Mouse (Mus musculus) hindbrain, postnatal 0 days (tissue): Measurements from ENCODE around the gene Plekha8. TPM values are rescaled to one million over a fixed set of nuclear protein-coding genes. Genes with fewer than 3 reads are reported as not detected.

Source experiments
- ATAC-seq: fragments of 200-750 bp; cut with Nextera tagmentation; 2 replicates; pipeline ENCODE4 v1.8.0; 2017; ENCODE audit warnings: mild to moderate bottlenecking, moderate TSS enrichment, moderate library complexity
- DNase-seq: peaks from one replicate; pipeline ENCODE4 v3.0.0-alpha.2; 2015; ENCODE audit warnings: low spot score
- H3K27ac ChIP-seq: fragments of 300-500 bp; sonication (generic); 2 replicates; pipeline ENCODE4 v1.5.1; 2014; ENCODE audit warnings: mild to moderate bottlenecking
- H3K27me3 ChIP-seq: fragments of 300-500 bp; sonication (generic); 2 replicates; pipeline ENCODE4 v1.6.1; 2014; ENCODE audit warnings: low read length, mixed read lengths; ENCODE audit not compliant: insufficient read depth
- H3K36me3 ChIP-seq: fragments of 300-500 bp; sonication (generic); 2 replicates; pipeline ENCODE4 v1.6.1; 2014; ENCODE audit warnings: low read length, mixed read lengths; ENCODE audit not compliant: insufficient read depth
- H3K4me1 ChIP-seq: fragments of 300-500 bp; sonication (generic); 2 replicates; pipeline ENCODE4 v1.6.1; 2014; ENCODE audit warnings: antibody characterized with exemption, low read length, mixed read lengths; ENCODE audit not compliant: insufficient read depth
- H3K4me2 ChIP-seq: fragments of 300-500 bp; sonication (generic); 2 replicates; pipeline ENCODE4 v1.6.1; 2014; ENCODE audit warnings: low read depth, mild to moderate bottlenecking, low read length, moderate library complexity, mixed read lengths
- H3K4me3 ChIP-seq: fragments of 300-500 bp; sonication (generic); 2 replicates; pipeline ENCODE4 v1.5.1; 2014; ENCODE audit warnings: low read length
- H3K9ac ChIP-seq: fragments of 300-500 bp; sonication (generic); replicated peaks from 2 replicates; pipeline ENCODE4 v1.6.1; 2014; ENCODE audit warnings: mild to moderate bottlenecking, low read length, moderate library complexity, mixed read lengths
- H3K9me3 ChIP-seq: fragments of 300-500 bp; sonication (generic); 2 replicates; pipeline ENCODE4 v1.6.1; 2016; ENCODE audit warnings: low read length, mixed read lengths
- CTCF ChIP-seq: IDR thresholded peaks from 2 replicates; pipeline ENCODE4 v1.5.1; 2016; ENCODE audit warnings: antibody characterized with exemption, control low read depth, low read depth
- WGBS: fragments of 180-500 bp; shearing (Covaris S2); extraction: QIAGEN DNeasy Blood & Tissue Kit; methylation state at CpG from one replicate; pipeline ENCODE4 v1.1.7; 2014; 5-methylcytosine and 5-hydroxymethylcytosine counted together
- polyA plus RNA-seq: library from polyadenylated mRNA; unstranded; fragments of >200 nt; fragmentation: Nextera tagmentation; extraction: Ambion mirVana; gene quantifications from 2 replicates; pipeline ENCODE4 v1.2.1, GENCODE M21; 2015
- total RNA-seq: library from RNA; depleted of rRNA; stranded (reverse); fragments of >200 nt; gene quantifications from 2 replicates; pipeline ENCODE4 v1.2.3, GENCODE M21; 2014; rRNA removed

The Plekha8 gene
- total and polyA plus RNA-seq, 2 experiments from 2014 or later, result 4.8 to 13.4 TPM

DNA sequence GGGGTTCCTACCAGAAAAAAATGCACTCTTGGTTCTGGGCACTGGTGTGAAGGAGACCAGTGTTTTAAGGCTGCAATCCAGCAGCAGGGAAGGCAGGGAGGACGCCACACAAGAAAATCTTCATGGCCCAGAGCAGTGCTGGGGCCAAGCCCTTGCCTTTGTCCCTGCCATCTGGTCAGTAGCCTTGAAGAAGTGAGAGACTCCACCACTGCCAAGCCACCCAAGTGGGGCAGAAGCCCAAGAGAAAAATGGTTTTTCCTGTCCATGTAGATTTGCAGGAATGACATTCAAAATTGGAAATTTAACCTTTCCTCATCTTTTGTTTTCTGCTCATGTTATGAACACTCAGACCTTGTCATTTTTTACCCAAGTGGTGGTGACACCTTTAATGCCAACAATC is 97.3 kb downstream of the Plekha8 start:
- Histone ChIP-seq H3K27ac (no peak overlapping the region), H3K36me3 (peaks cover 31% of the 10 kb centered on the region; the same call in 1 of the 2 replicates), H3K27me3 (no peaks in the 10 kb centered on the region), H3K4me2 (no peak overlapping the region), H3K4me1 (no peaks in the 10 kb centered on the region), H3K9ac (no peak overlapping the region), H3K4me3 (no peak overlapping the region), H3K9me3 (no peaks in the 10 kb centered on the region)
- no peak for DNase-seq
- TF ChIP-seq CTCF, result no peak
- ATAC-seq, result no peak
- WGBS, result 70% methylated on average over 1 of the region's 1 CpGs

DNA sequence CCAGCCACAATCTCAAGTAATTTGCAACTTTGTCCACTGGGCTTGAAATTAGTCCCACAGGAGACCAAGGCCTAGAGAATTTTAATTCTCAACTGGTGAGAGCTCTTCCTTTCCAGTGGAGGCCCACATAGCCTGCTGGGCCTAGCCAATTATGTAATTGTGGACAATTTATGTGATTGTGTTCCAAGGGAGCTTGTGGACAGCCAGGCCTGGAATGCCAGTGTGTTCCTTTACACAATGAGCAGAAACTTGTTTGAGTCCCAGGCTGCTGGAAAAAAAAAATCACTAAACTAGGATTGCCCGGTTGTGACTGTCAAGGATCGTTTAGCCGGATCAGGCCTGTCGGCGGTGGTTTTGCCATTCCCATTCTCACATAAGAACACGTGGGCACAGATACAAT is 98.4 kb downstream of the Plekha8 start:
- peaks cover 31% of the 10 kb centered on the region; the same call in 1 of the 2 replicates for H3K36me3 ChIP-seq
- WGBS, result 89% methylated on average over 6 of the region's 6 CpGs

More for the DNA sequence above, 98.4 kb downstream of the Plekha8 start:
- H3K27me3 ChIP-seq, result no peaks in the 10 kb centered on the region
- H3K4me2 ChIP-seq, result no peak overlapping the region
- DNase-seq, result no peak
- TF ChIP-seq CTCF, result no peak
- no peaks in the 10 kb centered on the region for H3K4me1 ChIP-seq
- no peak overlapping the region for H3K4me3 ChIP-seq
- ATAC-seq, result no peak
- no peak overlapping the region for H3K27ac ChIP-seq
- no peak overlapping the region for H3K9ac ChIP-seq
- no peaks in the 10 kb centered on the region for H3K9me3 ChIP-seq

Other genes starting within 250 kb of the Plekha8 start
- gene Wipf3, start 165.5 kb upstream of the Plekha8 start, total RNA-seq, result 1.4 and 4.2 TPM in 2 replicates
- 1.0 TPM in 2 replicates for gene Wipf3, start 165.5 kb upstream of the Plekha8 start, polyA plus RNA-seq
- gene Scrn1, start 28.6 kb upstream of the Plekha8 start, total RNA-seq, result 117 and 121 TPM in 2 replicates
- 91.7 and 93.2 TPM in 2 replicates for gene Scrn1, start 28.6 kb upstream of the Plekha8 start, polyA plus RNA-seq
- 4.9 and 5.7 TPM in 2 replicates for gene Fkbp14, start 2.2 kb downstream of the Plekha8 start, total RNA-seq
- gene Fkbp14, start 2.2 kb downstream of the Plekha8 start, polyA plus RNA-seq, result 6.9 TPM in 2 replicates
- 148 TPM in 2 replicates for gene Mturn, start 86.5 kb downstream of the Plekha8 start, total RNA-seq
- 67.9 and 72.5 TPM in 2 replicates for gene Mturn, start 86.5 kb downstream of the Plekha8 start, polyA plus RNA-seq
- gene Znrf2, start 221.8 kb downstream of the Plekha8 start, total RNA-seq, result 45.9 and 50.0 TPM in 2 replicates
- gene Znrf2, start 221.8 kb downstream of the Plekha8 start, polyA plus RNA-seq, result 5.9 and 7.0 TPM in 2 replicates